Mouse (Mus musculus) adrenal gland, postnatal 25 days (tissue): Measurements from ENCODE around the gene Sp3. TPM values are rescaled to one million over a fixed set of nuclear protein-coding genes. Genes with fewer than 3 reads are reported as not detected.

ENCODE experiments used
- DNase-seq: peaks from one replicate; pipeline ENCODE4 v3.0.0; 2021; ENCODE audit warnings: mixed read lengths
- long read RNA-seq: library from polyadenylated mRNA; stranded (forward); transcript quantifications from one replicate; pipeline ENCODE4 v2.0.0, GENCODE M21; 2021
- total RNA-seq: library from RNA; stranded (reverse); gene quantifications from 2 replicates; pipeline ENCODE4 v1.2.3, GENCODE M21; 2021

Gene Sp3
- 68.4 and 70.6 TPM in 2 replicates for total RNA-seq
- long read RNA-seq, full-length matches to known transcripts = 58 of 75 reads
- long read RNA-seq, partial matches to known transcripts = 10 of 75 reads
- long read RNA-seq, other reads (novel, unspliced or antisense) = 7 of 75 reads

DNA sequence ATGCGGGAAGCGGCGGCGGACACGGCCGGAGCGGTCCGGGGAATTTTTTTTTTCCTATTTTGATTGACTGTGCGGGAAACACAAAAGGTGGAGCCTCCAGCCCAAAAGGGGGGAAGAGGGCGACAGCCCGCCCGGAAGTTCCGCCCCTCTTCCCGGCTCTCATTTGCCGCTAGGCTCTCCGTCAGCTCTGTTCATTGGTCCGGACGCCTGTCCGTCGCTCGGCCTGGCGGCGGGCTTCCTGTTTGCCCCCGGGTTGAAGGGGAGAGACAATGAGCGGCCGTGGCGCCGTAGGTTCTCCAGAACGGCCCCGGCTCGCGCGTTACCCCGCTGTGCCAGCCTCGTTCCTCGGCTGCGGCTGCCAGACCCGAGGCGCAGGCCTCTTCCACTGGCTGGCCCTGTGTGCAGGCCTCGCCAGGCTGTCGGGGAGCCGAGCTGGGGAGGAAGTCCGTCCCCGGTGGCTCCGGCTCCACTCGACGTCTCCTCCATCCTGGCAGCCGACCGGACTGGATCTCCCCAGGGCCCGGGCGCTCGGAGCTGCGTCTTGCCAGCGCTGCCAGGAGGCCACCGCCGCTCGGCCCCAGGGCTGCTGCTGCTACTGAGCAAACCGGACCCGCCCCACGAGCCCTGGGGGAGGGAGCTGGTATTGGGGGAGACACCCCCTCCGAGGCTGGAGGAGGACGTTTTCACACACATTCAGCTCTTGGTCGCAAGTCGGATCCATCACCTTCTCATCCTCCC, at the start of gene Sp3:
Sp3 (minus strand) TSS at position 110 of the 738 bp plus-strand sequence.
- DNase-seq = peak; percentile 97

DNA sequence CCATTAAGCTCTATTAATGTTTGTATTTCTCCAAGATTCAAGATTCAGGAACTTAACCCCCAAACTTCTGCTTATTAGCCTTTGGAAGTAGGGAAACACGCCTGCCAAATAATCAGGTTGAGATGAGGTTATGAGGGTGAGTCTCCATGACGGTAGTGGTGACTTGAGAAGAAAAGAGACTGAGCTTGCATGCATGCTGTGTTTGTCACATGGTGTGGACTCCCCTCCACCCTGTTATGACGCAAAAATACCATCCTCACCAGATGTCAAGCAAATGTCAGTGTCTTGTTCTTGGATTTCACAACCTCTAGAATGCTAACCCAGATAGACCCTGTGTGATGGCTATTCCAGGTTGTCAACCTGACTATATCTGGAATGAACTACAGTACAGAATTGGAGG, 49.6 kb upstream of the Sp3 start:
- DNase-seq = no peak

DNA sequence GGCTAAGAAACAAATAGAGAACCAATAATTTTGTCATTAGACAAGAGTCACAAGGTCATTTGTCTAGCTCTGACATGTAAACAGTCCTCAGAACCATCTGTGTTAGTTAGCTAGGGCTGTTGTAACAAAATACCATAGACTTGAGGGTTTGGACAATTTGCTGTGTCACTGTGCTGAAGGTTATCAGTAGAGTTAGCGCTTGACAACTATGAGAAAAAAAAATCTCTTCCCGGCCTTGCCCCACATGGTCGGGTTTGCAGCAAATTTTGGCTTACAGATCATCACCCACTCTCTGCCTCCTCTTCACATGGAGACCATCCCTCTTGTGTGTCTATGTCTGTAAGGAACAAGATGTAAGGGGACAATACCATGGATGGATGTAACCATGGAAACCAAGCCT, 47.8 kb upstream of the Sp3 start:
- DNase-seq = no peak

DNA sequence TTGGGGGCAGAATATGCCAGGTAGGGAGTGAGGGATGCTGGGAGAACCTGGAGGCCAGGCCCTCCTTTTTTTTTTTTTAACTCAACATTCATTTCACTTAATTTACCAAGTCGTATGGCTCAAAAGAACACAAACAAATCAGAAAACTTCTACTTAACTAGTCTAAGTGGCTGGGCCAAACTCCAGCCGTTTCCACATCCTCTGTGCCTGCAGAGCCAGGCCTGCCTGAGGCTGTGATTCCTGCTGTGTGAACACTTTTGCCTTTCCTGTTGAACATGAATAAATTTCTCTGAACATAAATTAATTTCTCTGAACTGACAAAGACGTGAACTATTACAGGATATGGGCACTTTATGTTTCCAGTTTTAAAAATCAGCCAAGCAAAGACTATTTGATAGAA, 46.9 kb upstream of the Sp3 start:
- no peak for DNase-seq

DNA sequence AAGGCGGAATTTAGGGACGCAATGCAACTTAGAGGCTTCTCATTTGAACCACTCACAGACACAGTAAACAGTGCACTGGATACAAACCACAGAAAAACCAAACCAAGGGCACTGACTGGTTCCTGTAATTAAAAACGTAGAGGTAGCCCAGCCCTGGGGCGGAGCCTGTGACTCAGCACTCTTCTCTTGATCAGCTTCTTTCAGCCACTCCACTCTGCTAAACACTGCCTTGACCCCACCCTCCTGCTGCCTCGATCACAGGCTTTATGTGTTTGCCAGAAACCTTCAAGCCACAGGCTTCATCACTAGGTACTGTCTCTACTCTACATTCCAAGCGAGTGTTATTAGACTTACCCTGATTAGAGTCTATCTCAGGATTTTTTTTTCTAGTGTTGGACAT, 43.6 kb upstream of the Sp3 start:
- no peak for DNase-seq

DNA sequence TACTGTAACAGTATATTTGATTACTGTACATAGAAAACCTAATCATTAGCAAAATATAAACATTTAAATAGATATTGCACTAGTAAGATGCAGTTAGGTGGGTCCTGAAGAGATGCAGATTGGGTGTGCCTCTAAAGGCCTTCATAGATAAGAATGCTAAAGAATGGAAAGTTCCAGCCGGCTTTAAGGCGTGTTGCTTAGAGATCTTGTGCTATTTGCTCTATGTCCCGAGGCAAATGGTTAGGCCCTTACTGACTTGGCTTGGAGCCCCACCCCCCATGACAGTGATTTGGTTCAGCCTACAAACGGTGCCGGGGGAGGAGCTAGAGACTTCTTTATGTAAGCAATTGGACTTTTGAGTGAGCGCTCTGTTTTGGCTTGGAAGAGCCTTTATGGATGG, 40.8 kb upstream of the Sp3 start:
- DNase-seq = no peak

DNA sequence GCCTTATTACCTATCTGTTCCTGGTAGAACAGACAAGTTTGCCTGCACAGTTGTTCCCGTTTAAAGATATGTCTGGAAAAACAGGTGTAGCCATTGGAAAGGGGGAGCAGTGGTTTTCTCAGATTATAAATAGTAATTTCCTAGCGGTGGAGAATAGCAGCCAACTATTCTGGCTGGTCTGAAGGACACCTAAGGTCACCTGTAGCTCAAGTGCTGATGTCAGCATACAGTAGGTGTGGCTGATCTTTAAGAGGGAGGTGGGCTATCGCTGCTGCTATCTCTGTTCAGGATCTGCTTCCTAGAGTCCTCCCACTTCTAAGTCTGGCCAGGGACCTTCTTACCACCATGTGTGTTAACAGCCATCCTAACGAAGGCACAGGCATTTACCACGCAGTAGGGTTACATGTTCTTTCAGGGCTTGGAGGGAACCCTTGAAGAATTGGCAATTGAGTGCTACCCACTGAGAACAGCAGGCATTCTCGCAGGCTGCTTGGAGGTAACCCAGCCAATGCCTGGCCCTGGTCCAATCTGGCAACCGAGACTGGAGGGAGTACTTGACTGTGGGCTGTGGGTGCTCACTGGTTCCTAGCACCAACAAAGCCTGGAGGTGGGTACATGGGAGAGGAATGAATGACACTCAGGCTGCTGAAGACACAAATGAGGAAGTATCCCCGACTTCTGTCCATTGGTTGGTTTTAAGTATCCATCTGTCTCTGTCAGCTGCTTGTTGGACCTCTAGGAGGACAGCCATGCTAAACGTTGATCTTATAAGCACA, 39.3 kb upstream of the Sp3 start:
- DNase-seq = peak; percentile 69

DNA sequence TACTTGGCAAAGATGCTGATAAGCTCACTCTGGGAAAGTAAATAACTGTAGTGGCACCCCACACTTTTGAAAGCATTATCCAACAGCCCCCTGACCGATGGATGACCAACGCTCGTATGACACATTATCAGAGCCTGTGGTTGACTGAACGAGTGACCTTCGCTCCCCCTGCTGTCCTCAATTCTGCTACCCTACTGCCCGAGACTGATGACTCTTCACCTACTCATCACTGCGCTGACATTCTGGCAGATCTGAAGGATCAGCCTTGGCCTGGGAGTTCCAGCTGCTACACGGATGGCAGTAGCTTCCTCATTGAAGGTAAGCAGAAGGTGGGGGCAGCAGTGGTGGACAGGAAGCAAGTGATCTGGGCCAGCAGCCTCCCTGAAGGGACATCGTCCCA, 33.8 kb upstream of the Sp3 start:
- DNase-seq = peak; percentile 36

DNA sequence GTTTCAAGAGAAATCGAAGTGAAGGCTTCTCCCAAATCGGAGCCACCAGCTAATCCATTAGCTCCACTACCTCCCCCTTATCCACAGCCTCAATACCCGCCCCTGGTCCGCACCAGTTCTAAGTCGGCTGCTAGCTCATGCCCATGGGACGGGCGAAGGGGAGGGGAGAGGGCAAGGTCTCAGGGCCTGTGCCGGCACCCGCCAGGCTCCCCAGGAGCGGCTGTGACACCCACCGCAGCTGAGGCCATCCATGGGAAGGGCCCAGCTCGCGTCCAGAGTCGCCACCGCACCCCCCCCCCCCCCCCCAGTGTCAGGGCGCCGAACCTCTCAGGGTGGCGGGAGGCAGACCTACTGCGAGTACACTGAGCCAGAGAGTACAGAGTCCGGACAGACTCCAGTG, 32.4 kb upstream of the Sp3 start:
- DNase-seq = no peak

DNA sequence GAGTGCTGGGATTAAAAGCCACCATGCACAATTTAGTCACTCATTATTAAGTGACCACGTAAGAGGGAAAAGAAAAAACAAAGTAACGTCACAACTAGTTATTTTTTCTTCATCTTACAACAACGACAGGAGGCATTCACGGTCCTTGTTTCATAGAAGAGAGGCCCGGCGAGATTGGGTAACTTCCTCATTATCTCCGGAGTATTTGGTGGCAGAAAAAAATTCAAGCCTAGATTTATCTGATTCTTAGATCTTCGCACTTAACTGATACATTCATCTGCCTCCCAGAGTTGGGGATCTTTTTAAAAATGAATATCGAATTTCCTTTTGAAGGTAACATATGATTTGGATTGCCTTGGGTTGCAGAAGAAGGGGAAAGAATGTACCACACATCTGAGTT, 27.2 kb upstream of the Sp3 start:
- DNase-seq = no peak

DNA sequence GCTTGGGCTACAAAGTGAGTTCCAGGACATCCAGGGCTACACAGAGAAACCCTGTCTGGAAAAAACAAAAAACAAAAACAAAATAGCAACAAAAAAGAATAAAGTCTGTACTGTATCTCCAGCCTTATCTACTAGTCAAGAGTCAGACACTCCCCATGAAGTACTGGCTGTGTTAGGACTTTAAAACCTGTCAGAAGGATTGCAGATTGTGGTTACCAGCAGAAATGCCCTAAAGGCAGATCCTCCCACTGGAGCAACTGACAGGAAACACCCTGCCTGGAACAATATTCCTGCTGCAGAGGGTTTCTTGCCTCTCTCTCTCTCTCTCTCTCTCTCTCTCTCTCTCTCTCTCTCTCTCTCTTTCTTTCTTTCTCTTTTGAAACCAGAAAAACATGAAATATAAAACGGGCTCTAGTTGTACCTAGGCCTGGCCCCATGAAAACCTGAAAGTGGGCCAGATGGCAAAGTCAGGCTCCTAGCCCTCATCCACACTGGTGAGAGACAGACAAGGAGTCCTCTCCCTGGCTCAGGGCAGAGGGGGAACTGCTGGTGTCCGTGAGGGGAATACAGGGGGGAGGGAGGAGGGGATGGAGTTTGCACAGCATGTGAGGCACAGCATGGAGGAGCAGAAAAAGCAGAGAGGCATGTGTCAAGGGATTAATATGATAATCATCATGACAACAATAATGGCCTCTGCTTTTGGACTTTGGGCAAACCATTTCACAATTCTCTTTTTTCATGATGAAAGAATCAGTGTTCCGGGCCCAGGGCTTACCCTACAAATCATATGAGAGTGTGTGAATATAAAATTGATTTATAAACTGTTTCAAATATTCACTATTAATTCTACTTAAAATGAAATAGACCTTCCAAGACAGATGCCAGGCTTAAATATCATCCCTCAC, 25.6 kb upstream of the Sp3 start:
- no peak for DNase-seq

DNA sequence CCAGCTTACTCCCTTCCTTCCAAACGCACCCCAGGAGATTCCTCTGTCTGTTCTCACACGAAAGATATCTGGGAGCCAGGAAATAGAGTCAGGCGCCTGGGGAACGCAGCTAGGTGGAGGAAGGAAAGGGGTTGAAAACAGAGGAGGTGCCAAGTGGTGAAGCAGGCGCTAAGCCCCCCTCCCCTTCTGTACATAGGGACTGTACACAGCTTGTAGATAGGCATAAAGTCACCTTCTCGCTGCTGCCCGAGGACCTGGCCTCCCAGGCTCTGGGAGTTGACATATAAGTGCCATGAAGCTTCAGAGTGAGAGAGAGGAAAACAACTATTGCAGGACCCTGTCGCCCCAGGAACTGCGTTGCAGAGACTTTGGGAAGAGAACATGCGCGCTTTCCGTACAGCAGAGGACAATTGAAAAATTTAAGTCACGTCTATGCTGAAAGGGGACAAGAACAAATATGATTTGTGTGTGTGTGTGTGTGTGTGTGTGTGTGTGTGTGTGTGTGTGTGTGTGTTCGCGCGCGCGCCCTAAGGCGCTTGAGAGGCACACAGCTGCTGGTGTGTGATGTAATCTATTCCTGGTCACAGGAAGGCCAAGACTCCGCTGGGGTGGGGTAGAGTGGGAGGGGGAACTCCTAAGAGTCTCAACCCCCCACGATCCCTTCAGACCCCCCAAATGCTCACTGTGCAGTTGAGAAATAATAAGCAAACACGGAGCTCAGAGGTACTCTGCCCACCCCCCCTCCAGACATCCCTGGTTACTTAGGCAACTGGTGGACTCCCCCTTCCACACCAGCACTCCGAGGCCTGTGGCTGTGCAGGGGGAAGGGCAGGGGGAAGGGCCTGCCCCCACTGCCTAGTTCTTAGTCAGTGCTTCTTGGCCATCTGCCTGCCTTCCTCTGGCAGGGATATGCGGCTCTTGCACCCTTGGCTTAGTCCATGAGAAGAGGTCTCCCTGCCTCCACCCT, 23.8 kb upstream of the Sp3 start:
- DNase-seq = peak; percentile 83

DNA sequence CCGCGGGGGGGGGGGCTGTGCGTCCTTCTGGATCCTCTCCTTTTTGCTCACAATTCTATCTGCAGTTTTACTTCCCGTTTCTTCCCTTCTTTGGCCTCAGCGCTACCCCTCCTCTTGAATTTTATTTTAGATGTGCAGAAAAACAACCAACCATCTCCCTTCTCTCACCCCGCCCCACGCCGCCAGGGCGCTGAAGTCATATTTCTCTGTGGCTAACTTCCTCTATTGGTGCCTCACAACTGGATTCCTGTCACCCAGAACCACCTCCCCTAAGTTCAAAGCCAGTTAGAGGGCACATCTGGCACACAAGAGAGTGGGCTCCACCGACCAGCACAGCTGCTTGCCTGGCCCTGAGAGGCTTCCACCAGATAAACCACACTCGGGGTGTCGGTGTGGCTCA, 22.8 kb upstream of the Sp3 start:
- DNase-seq = no peak

DNA sequence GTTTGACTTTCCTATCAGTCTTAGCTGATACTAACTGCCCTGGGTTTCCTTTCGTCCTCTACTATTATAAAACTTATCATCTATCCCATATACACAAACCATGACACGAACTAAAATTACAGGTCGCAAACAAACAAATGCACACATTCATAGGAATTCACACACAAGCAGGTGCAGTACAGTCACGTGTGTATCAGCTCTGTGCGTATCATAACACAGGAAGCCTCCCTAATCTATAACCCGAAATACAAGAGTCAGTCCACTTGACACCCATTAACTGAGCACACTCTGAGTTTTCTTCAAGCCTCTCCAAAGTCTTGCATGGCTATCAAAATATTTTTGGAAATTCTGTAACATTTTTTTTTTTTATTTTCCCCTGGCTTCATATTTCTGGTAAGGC, 22.2 kb upstream of the Sp3 start:
- no peak for DNase-seq

DNA sequence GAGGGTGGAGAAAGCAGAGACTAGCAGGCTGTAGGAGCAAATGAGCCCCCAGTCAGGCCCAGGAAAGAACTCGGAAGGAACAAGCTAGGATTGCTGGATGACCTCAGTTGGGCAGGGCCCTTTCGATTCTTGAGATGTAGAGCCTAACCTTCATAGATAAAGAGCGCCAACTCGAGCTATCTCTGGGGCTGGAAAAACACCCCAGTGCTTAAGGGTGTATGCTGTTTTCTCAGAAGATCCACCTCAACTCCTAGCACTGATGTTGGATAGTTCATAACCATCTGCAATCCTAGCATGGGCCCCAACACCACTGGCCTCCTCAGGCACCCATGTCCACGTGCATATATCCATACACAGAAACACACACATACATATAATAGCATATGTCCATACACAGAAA, 21.7 kb upstream of the Sp3 start:
- DNase-seq = no peak

DNA sequence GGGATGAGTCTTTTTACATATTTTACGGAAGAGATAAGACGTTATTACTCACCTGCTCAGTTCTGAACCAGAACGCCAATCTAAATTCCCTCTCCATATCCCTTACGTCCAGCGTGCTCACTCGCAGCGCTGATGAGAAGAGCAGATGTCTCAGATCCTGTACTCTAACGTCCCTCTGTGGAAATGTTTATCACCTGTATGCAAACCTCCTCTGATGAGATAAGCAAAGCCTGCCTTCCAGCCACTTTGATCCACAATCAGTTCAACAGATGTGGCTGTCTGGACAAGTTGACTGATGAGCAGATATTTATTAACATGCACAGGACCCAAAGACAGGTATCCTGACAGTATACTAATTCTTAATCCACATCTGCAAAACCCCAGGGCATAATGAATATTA, 19.9 kb upstream of the Sp3 start:
- no peak for DNase-seq

DNA sequence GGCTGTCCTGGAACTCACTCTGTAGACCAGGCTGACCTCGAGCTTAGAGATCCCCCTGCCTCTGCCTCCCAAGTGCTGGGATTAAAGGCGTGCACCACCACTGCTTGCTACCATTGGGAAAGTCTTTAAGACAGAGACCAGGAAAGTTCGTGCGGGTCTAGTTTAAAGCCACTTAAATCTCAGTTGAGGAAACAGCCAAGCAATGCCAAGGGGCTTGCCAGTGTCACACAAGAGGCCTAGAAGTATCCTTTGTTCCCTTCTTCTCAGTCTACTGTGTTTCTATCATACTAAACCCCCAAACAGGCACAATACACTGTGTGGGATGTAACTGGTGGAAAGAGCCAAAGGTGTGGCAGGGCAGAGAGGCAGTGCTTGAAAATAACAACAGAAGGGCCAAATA, 17.3 kb upstream of the Sp3 start:
- no peak for DNase-seq

DNA sequence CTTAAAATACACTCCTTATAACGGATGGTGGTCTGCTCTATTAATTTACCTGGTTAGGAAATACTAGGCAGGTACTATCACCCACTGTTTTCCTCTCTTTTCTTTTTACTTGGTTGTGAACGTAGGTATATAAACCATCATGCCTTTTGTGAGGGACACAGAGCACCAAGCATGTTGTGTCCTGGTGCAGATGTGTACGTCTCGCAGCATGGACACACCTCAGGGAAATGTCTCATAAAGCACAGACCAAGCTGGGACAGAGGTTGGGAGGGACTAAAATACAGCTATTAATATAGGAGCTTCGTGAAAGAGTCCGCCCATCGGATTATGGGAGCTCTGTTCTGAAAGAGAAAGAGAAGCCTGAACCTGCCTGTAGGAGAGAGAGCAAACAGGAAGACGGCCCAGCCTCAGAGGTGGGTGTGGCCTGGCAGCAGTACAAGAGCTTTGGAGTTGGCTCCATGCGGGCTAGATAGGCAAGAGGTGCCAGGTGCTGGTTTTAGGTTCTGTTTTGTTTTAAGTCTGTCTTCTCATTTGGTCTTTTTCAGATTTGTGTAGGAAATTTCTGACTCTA, 16.6 kb upstream of the Sp3 start:
- peak; percentile 51 for DNase-seq

DNA sequence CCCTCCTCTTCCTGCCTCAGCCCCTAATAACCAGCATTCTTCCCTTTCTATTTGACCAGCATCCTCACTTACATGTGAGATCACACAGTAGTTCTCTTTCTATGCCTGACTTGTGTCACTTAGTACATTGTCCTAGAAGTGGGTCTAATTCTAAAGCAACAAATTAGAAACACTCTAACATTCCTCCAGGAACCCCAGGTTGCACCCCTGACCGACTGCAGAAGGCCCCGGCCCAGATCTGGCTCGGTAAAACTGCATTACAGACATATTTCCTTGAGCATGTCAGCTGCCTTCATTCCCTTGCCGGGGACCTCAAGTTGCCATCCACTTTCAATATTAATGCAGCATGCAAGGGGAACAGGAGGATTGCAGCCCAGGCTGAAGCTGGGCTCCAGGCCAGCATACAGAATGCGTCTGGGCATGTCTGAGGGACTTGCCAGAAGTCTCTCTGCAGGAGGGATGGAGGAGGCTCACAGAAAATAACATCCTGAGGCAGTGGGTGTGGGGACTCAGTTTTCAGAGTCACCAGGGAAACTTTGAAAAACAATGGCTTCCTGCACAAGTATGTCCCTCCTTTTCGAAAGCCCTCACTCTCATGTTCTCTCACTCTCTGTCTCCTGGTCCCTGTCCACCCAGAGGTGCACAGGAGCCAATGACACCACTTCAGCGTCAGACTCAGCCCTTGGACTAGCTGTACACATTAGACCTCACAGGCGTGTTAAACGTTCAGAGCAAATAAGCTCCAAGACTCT, 15.3 kb upstream of the Sp3 start:
- DNase-seq = peak; percentile 38

DNA sequence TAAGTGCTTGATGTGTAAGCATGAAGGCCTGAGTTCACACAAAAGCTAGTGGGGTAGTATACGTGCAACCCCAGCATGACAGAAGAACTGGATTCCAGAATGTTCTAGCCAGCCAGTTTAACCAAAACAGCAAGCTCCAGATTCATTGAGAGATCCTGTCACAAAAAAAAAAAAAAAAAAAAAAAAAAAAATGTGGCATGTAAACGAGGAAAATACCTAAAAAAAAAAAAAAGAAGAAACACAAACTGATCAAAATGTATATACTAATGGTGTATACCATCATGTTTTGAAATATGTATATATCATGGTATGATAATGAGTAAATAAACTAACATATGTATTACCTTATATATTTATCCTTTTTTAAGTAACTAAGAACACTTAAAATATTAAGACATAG, 13.9 kb upstream of the Sp3 start:
- DNase-seq = no peak
